Comparison of ENCODE assay signal across 16 mouse cellular contexts in genomic region chr12:79381489-79381888, GRCm38 (mm10).
"Had no signal": no experiment of that assay in that cellular context is flagged by ENCODE, and none has a peak within 500 bp of the region (broad histone marks: within the 10 kb centered on the region; RNA-seq: fewer than 3 reads in every experiment).

No protein-coding gene starts in this region.

- H3K36me3 ChIP-seq: limb, embryonic 15.5 days; liver, embryonic 12.5 days; midbrain, embryonic 10.5 days; neural tube, embryonic 15.5 days had no signal

- H3K4me3 ChIP-seq: left cerebral cortex, adult 2 months; limb, embryonic 15.5 days; liver, embryonic 12.5 days; midbrain, embryonic 10.5 days; myocyte; neural tube, embryonic 15.5 days had no signal

- H3K4me2 ChIP-seq: limb, embryonic 15.5 days; liver, embryonic 12.5 days; lung, embryonic 14.5 days; neural tube, embryonic 15.5 days had no signal

- ATAC-seq: liver, embryonic 12.5 days had no signal

- H3K9ac ChIP-seq: limb, embryonic 15.5 days; liver, embryonic 12.5 days; lung, embryonic 14.5 days; neural tube, embryonic 15.5 days had no signal

- H3K27ac ChIP-seq: left cerebral cortex, adult 2 months; liver, embryonic 12.5 days; midbrain, embryonic 10.5 days; neural tube, embryonic 15.5 days had no signal

- H3K9me3 ChIP-seq: limb, embryonic 15.5 days; liver, embryonic 12.5 days; midbrain, embryonic 10.5 days; neural tube, embryonic 15.5 days had no signal

- DNase-seq: kidney, postnatal 25 days; lung, embryonic 14.5 days; lung, postnatal 10 days; lung, postnatal 4 days; midbrain, embryonic 14.5 days; right cerebral cortex, adult 18-20 months; right cerebral cortex, postnatal 25 days; spleen, adult 18-20 months; thymus, adult 18-20 months; thymus, postnatal 14 days had no signal

- H3K4me1 ChIP-seq: neural tube, embryonic 15.5 days had no signal

- H3K27me3 ChIP-seq: limb, embryonic 15.5 days; liver, embryonic 12.5 days; neural tube, embryonic 15.5 days had no signal
